Mouse (Mus musculus): ENCODE measurements around the gene Ethe1.
"Not testable (repeated sequence)": the region's sequence is repeated elsewhere in the genome, so short reads cannot be mapped to it uniquely, and the experiment has no call there.

Gene Ethe1

GRCm38 (mm10) chr7:24611709-24612108 lies 24.4 kb downstream of the Ethe1 start:
- no peak for DNase-seq (ENCODE audit: low spot score in 2 of 2)

- no peak for DNase-seq (ENCODE audit: low spot score in 2 of 2)
These were observed 25.1 kb downstream of the Ethe1 start for GRCm38 (mm10) chr7:24612308-24612910.

- no peak for DNase-seq (ENCODE audit: low spot score in 2 of 2)
These were observed 27.5 kb downstream of the Ethe1 start for GRCm38 (mm10) chr7:24614816-24615215.

- no peak for DNase-seq (ENCODE audit: low spot score in 2 of 2)
These were observed 30.4 kb downstream of the Ethe1 start for GRCm38 (mm10) chr7:24617763-24618162.

DNA sequence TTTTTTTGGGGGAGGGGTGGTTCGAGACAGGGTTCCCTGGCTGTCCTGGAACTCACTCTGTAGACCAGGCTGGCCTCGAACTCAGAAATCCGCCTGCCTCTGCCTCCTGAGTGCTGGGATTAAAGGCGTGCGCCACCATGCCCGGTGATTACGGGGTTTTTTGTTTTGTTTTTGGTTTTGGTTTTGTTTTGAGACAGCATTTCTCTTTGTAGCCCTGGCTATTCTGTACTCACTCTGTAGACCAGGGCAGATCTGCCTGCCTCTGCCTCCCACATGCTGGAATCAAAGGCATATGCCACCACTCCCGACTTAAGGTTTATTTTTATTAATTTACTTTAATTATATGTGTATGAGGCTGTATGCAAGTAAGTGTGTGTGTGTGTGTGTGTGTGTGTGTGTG lies 31.0 kb downstream of the Ethe1 start:
- not testable (repeated sequence) for DNase-seq (ENCODE audit: low spot score in 2 of 2)

- no peak for DNase-seq (ENCODE audit: low spot score in 2 of 2)
These were observed 32.5 kb downstream of the Ethe1 start for GRCm38 (mm10) chr7:24619671-24620397.

- no peak for DNase-seq (ENCODE audit: low spot score in 2 of 2)
These were observed 33.9 kb downstream of the Ethe1 start for GRCm38 (mm10) chr7:24621193-24621592.

DNA sequence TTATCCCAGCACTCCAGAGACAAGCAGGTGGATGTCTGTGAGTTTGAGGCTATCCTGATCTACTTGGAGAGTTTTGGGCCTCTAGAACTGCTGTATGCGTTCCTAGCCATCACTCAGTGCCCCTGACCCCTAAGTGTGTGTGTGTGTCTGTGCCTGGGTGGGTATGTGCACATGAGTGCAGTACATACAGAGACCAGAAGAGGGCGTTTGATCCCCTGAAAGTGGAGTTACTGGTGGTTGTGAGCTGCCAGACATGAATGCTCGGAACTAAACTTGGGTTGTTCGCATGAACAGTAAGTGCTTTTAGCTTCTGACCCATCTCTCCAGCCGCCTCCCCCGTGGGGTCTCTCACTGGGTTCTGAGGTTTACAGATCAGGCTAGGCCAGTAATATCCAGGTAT lies 35.6 kb downstream of the Ethe1 start:
- DNase-seq (ENCODE audit: low spot score in 2 of 2): no peak

- DNase-seq (ENCODE audit: low spot score in 2 of 2): peak; percentile 12 to 28
These were observed 41.6 kb downstream of the Ethe1 start for GRCm38 (mm10) chr7:24628685-24629610.

DNA sequence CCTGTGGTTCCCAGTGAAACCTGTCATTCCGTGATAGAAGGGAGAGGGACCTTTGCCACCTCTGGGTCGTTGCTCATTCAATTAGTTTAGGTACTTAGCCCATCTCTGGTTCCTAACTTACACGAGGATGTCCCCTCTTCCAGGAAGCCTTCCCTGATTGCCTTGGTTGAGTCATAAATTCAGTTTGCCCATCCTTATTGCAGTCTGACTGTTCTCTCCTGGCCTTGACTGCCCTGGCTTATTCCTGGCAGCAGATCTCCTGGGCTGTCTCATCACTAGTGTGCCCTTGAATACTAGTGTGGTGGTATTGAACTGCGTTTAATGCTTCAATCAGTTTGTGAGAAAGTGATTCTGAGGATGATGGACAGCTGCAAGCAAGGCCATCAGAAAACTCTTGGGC lies 42.3 kb downstream of the Ethe1 start:
- DNase-seq (ENCODE audit: low spot score in 2 of 2): no peak

GRCm38 (mm10) chr7:24630116-24630880 lies 43.0 kb downstream of the Ethe1 start:
- no peak for DNase-seq (ENCODE audit: low spot score in 2 of 2)

- no peak for DNase-seq (ENCODE audit: low spot score in 2 of 2)
These were observed 48.9 kb downstream of the Ethe1 start, which contains the start of gene Lypd3 for GRCm38 (mm10) chr7:24636264-24636663. Lypd3 (plus strand) TSS chr7:24636550.

DNA sequence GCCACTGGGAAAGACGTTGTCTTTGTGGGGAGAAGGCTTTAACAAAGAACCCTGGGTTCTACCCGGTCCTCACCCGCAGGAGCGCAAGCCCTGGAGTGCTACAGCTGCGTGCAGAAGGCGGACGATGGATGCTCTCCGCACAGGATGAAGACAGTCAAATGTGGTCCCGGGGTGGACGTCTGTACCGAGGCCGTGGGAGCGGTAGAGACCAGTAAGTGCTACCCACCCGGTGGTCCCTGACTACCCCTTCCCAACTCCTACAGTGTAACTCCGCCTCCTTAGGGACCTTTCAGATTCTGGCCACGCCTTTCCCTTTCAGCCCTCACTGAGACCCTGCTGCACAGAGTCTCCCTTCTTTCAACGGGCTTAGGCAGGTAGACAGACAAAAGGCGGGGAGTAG lies 49.7 kb downstream of the Ethe1 start:
- DNase-seq (ENCODE audit: low spot score in 2 of 2): no peak

DNA sequence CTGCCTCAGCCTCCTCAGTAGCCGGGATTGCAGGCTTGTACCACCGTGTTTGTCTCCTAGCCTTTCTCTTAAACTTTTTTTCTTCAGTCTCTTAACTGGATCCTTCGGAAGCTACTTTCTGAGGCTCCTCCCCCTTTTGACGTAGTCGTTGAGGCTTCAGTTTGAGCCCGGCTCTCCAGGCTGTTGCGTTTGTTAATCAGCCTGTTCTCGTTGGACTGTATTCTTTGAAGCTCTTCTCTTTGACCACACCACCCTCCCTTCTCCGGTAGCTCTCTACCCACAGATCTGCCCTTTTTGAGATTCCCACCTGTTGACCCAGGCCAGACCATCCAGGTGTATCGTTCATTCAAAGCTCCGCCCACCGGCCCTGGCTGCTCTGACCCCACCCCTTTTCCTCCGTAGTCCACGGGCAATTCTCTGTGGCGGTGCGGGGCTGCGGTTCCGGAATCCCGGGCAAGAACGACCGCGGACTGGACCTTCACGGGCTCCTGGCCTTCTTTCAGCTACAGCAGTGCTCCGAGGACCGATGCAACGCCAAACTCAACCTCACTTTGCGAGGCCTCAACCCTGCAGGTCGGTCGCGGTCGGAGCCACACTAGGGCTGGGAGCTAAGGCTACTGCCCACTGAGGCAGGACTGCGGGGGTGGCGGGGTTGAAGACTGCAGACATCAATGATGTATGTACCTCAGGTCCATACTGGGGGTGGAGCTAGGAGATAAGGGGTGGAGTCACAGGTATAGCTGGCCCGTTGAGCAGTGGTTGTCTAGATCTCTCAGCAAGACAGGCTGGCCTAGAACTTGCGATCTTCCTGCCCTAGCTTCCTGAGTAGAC lies 50.9 kb downstream of the Ethe1 start:
- no peak for DNase-seq (ENCODE audit: low spot score in 2 of 2)

GRCm38 (mm10) chr7:24640450-24640849 lies 53.1 kb downstream of the Ethe1 start:
- DNase-seq (ENCODE audit: low spot score in 2 of 2): no peak

- peak in 1 of 2 experiments; percentile 40 for DNase-seq (ENCODE audit: low spot score in 2 of 2)
These were observed 55.1 kb downstream of the Ethe1 start for GRCm38 (mm10) chr7:24642491-24642890.

- DNase-seq (ENCODE audit: low spot score in 2 of 2): no peak
These were observed 57.1 kb downstream of the Ethe1 start for GRCm38 (mm10) chr7:24644492-24644891.

DNA sequence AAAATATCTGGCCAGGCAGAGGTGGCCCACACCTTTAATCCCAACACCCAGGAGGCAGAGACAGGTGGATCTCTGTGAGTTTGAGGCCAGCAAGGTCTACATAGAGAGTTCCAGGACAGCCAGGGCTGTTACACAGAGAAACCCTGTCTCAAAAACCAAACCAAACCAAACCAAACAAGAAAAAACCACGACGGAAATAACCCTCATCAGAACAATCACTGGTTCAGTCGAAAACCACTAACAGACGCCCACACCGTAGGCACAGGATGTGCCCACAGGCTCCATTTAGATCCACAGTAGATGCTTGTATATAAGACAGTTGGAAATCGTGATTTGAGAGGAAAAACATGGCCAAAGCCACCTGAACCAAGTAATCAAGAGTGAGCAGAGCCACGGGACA lies 57.7 kb downstream of the Ethe1 start:
- DNase-seq (ENCODE audit: low spot score in 2 of 2): no peak

DNA sequence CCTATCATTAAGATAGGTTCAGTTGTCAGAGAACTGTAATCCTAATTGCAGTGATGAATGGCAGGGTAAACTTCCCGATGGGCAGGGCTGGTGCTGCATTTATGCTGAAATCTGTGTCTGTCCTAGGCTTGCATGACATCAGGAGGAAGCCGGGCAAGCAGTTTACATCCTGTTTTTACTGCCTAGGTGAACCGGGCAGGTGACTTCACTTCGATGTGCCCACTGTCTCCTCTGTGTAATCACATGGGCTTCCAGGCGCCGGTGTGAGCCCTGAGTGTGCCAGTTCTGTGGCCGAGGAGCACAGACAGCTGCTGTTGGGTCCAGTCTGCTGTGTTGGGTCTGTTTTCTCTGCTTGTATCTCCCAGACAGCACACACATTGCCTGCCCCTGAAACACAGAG lies 59.1 kb downstream of the Ethe1 start:
- DNase-seq (ENCODE audit: low spot score in 2 of 2): no peak

DNA sequence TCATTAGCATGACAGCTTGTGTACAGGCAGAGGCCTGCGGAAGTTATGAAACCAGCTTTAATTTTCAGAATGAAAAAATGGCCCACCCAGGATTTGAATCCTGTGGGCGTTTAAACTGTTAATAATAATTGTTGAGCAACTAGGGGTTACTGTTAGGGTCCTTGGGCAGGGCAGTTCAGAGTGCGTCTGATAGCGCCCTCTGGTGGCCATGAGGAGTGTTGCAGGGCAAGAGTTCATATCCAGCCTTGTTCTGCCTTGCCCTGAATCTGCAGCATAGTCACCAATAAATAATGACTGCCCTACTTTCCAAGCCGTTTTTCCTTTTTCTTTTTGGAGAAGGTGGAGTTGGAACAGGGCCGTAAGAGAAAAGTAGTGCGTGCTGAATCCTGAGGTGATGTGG lies 66.3 kb downstream of the Ethe1 start:
- DNase-seq (ENCODE audit: low spot score in 2 of 2): peak; percentile 22 to 34

All from right cerebral cortex, adult 2 months (tissue).